Comparison of ENCODE assay signal across 12 mouse cellular contexts in the genomic region with DNA sequence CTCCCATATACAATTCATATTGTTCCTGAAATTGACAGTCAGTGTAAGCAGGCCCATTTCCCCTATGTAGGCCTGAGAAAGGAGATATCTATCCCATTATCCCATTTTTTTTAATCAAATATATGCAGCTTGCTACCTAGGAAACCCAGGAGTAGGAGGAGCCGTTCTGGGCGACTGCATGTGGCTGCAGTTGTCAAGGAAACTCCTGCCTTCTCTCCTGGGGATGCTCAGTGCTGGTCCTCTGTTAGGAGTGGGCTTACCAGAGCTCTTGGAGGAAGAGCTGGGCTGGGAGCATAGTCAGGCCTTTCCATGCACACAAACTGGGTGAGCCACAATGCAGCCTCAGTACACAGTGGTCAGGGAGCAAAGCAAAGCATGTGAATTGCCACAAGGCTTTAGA.
A peak's percentile ranks its signal among the peaks of the same experiment; 100 is the strongest.
DNase-seq lines count a peak whose midpoint lies in the region; ATAC-seq lines count a peak whose summit lies in the region.
"Had no signal": no experiment of that assay in that cellular context is flagged by ENCODE, and none has a peak within 500 bp of the region (broad histone marks: within the 10 kb centered on the region; RNA-seq: fewer than 3 reads in every experiment).

No protein-coding gene starts in this region.

- no peak overlapping the region for H3K4me2 ChIP-seq in hindbrain, embryonic 13.5 days
- no peak overlapping the region for H3K4me2 ChIP-seq in midbrain, embryonic 13.5 days (replicated peaks)
- no peak overlapping the region for H3K4me2 ChIP-seq in heart, embryonic 11.5 days
- H3K4me2 ChIP-seq: lung, embryonic 15.5 days had no signal

- WGBS in hindbrain, embryonic 13.5 days = 23% methylated on average over 2 of the region's 2 CpGs
- 4% methylated on average over 2 of the region's 2 CpGs for WGBS in midbrain, embryonic 13.5 days
- 50% methylated on average over 2 of the region's 2 CpGs for WGBS in heart, embryonic 11.5 days (ENCODE audit: insufficient replicate concordance)

- ATAC-seq in hindbrain, embryonic 13.5 days (ENCODE audit: low FRiP score) = peak; percentile 74
- ATAC-seq in midbrain, embryonic 13.5 days = peak; percentile 94
- ATAC-seq in heart, embryonic 11.5 days (replicated peaks; ENCODE audit: insufficient number of reproducible peaks, low FRiP score, low TSS enrichment) = no peak

- H3K9ac ChIP-seq in hindbrain, embryonic 13.5 days = no peak overlapping the region
- H3K9ac ChIP-seq in midbrain, embryonic 13.5 days (replicated peaks) = no peak overlapping the region
- H3K9ac ChIP-seq in heart, embryonic 11.5 days (ENCODE audit: low read depth, low read length) = no peak overlapping the region
- H3K9ac ChIP-seq: lung, embryonic 15.5 days had no signal

- H3K27me3 ChIP-seq in hindbrain, embryonic 13.5 days = no peaks in the 10 kb centered on the region
- H3K27me3 ChIP-seq in midbrain, embryonic 13.5 days = no peaks in the 10 kb centered on the region
- no peaks in the 10 kb centered on the region for H3K27me3 ChIP-seq in heart, embryonic 11.5 days (ENCODE audit: control insufficient read depth, insufficient read depth, low read length)
- H3K27me3 ChIP-seq: CH12.LX; lung, embryonic 15.5 days had no signal

- no peaks in the 10 kb centered on the region for H3K36me3 ChIP-seq in hindbrain, embryonic 13.5 days
- no peaks in the 10 kb centered on the region for H3K36me3 ChIP-seq in midbrain, embryonic 13.5 days
- H3K36me3 ChIP-seq in heart, embryonic 11.5 days (ENCODE audit: control insufficient read depth, insufficient read depth, low read length) = no peaks in the 10 kb centered on the region
- H3K36me3 ChIP-seq: limb, embryonic 10.5 days; lung, embryonic 15.5 days had no signal

- H3K4me1 ChIP-seq in hindbrain, embryonic 13.5 days (replicated peaks) = peaks cover 8% of the 10 kb centered on the region
- H3K4me1 ChIP-seq in midbrain, embryonic 13.5 days (replicated peaks) = peaks cover 9% of the 10 kb centered on the region
- H3K4me1 ChIP-seq in heart, embryonic 11.5 days (ENCODE audit: control insufficient read depth, insufficient read depth, low read length) = no peaks in the 10 kb centered on the region
- H3K4me1 ChIP-seq: limb, embryonic 10.5 days; lung, embryonic 15.5 days had no signal

- DNase-seq in retina, embryonic 14.5 days (ENCODE audit: low spot score) = peak; percentile 10
- DNase-seq in retina, postnatal 1 day = no peak
- DNase-seq in kidney, adult 8-10 months = no peak
- no peak for DNase-seq in cerebellum, adult 11 months
- DNase-seq in MN1 (ENCODE audit: low spot score) = no peak
- DNase-seq: gastrocnemius, adult 2 months had no signal

- H3K27ac ChIP-seq in hindbrain, embryonic 13.5 days = peak overlapping the region; percentile 35; the same call in 1 of the 2 replicates
- no peak overlapping the region for H3K27ac ChIP-seq in midbrain, embryonic 13.5 days
- no peak overlapping the region for H3K27ac ChIP-seq in heart, embryonic 11.5 days (ENCODE audit: low read depth, low read length)
- H3K27ac ChIP-seq: gastrocnemius, adult 2 months; limb, embryonic 10.5 days; lung, embryonic 15.5 days had no signal

- no peak overlapping the region for H3K4me3 ChIP-seq in hindbrain, embryonic 13.5 days
- H3K4me3 ChIP-seq in midbrain, embryonic 13.5 days (replicated peaks) = no peak overlapping the region
- no peak overlapping the region for H3K4me3 ChIP-seq in heart, embryonic 11.5 days (ENCODE audit: low read depth, low read length)
- H3K4me3 ChIP-seq: gastrocnemius, adult 2 months; limb, embryonic 10.5 days; lung, embryonic 15.5 days had no signal

- H3K9me3 ChIP-seq in hindbrain, embryonic 13.5 days = no peaks in the 10 kb centered on the region
- no peaks in the 10 kb centered on the region for H3K9me3 ChIP-seq in midbrain, embryonic 13.5 days
- H3K9me3 ChIP-seq in heart, embryonic 11.5 days (replicated peaks; ENCODE audit: control insufficient read depth, low read length) = no peaks in the 10 kb centered on the region
- H3K9me3 ChIP-seq: limb, embryonic 10.5 days; lung, embryonic 15.5 days had no signal
